10 mouse cellular contexts compared by ENCODE assay signal in the genomic region with DNA sequence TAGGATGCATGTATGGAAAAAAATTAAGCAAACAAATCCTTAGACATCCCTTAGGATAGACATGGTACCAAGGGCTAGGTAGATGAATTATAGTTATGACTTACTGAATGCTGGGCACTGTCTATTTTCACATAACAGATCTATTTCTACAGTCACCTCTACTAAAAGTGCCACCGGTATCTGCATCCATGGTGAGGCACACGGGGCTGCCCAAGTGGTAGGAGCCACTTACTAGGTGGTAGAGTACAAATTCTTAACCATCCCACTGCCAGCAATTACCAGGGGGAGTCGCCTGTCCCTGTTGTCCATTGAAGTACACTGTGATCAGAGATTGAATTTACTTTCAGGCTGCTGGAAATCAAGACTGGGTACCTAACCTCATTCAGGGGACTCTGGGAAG. TPM values are rescaled to one million over a fixed set of nuclear protein-coding genes. Genes with fewer than 3 reads are reported as not detected.
A peak's percentile ranks its signal among the peaks of the same experiment; 100 is the strongest.
DNase-seq lines count a peak whose midpoint lies in the region; ATAC-seq and TF ChIP-seq lines count a peak whose summit lies in the region.
"Had no signal": no experiment of that assay in that cellular context is flagged by ENCODE, and none has a peak within 500 bp of the region (broad histone marks: within the 10 kb centered on the region; RNA-seq: fewer than 3 reads in every experiment).

No protein-coding gene starts in this region.

- H3K9ac ChIP-seq in kidney, embryonic 14.5 days (ENCODE audit: low read depth, low read length), result no peak overlapping the region
- H3K9ac ChIP-seq in limb, embryonic 15.5 days, result no peak overlapping the region

- no peaks in the 10 kb centered on the region for H3K27me3 ChIP-seq in kidney, embryonic 14.5 days (ENCODE audit: control insufficient read depth, insufficient read depth, low read length)
- H3K27me3 ChIP-seq in kidney, adult 2 months (replicated peaks; ENCODE audit: control insufficient read depth, insufficient read depth, low read length), result no peaks in the 10 kb centered on the region
- no peaks in the 10 kb centered on the region for H3K27me3 ChIP-seq in spleen, adult 2 months (ENCODE audit: control insufficient read depth, insufficient read depth, low read length)
- no peaks in the 10 kb centered on the region for H3K27me3 ChIP-seq in limb, embryonic 15.5 days

- no peak overlapping the region for H3K4me3 ChIP-seq in kidney, embryonic 14.5 days (ENCODE audit: low read length)
- no peak overlapping the region for H3K4me3 ChIP-seq in kidney, adult 2 months (ENCODE audit: insufficient read depth, low read depth, low read length)
- peak overlapping the region; percentile 31 for H3K4me3 ChIP-seq in spleen, adult 2 months (ENCODE audit: extremely low read depth, insufficient read depth, insufficient read length)
- no peak overlapping the region for H3K4me3 ChIP-seq in limb, embryonic 15.5 days

- TF ChIP-seq CTCF in kidney, adult 2 months (conservative IDR thresholded peaks at IDR 0.05; ENCODE audit: insufficient read depth, insufficient read length, low read depth, low read length), result no peak
- TF ChIP-seq CTCF in spleen, adult 2 months (IDR thresholded peaks at IDR 0.05; ENCODE audit: extremely low read depth, insufficient read depth, insufficient read length, insufficient replicate concordance), result no peak

- DNase-seq in kidney, adult 2 months, result no peak
- DNase-seq in spleen, adult 2 months (ENCODE audit: low read depth in 1 of 2, low spot score in 2 of 2), result no peak
- DNase-seq in spleen, postnatal 36 days (ENCODE audit: low spot score in 2 of 2), result no peak
- no peak for DNase-seq in right cerebral cortex, adult 18-20 months
- no peak for DNase-seq in urinary bladder, postnatal 10 days (ENCODE audit: low spot score)
- DNase-seq: cerebellum, adult 18-20 months; retina, postnatal 1 day had no signal

- H3K9me3 ChIP-seq in kidney, embryonic 14.5 days (ENCODE audit: control insufficient read depth, low read length), result no peaks in the 10 kb centered on the region
- no peaks in the 10 kb centered on the region for H3K9me3 ChIP-seq in limb, embryonic 15.5 days

- no peak overlapping the region for H3K27ac ChIP-seq in kidney, embryonic 14.5 days (ENCODE audit: low read depth, low read length)
- H3K27ac ChIP-seq in kidney, adult 2 months (ENCODE audit: insufficient read depth, low read depth, low read length), result no peak overlapping the region
- H3K27ac ChIP-seq in spleen, adult 2 months (ENCODE audit: insufficient read depth, low read length), result peak overlapping the region; percentile 60
- H3K27ac ChIP-seq in limb, embryonic 15.5 days, result no peak overlapping the region

- 82% methylated on average over 3 of the region's 3 CpGs for WGBS in kidney, embryonic 14.5 days
- 73% methylated on average over 3 of the region's 3 CpGs for WGBS in kidney, adult 2 months
- WGBS in spleen, adult 2 months, result 46% methylated on average over 3 of the region's 3 CpGs
- WGBS in limb, embryonic 15.5 days, result 88% methylated on average over 3 of the region's 3 CpGs

- H3K4me2 ChIP-seq in kidney, embryonic 14.5 days (replicated peaks; ENCODE audit: low read depth, low read length), result peak overlapping the region; percentile 72
- 0 out of 2 replicates have a peak overlapping the region, but pooled peaks have one; percentile 2 for H3K4me2 ChIP-seq in limb, embryonic 15.5 days

- no peak for ATAC-seq in kidney, embryonic 14.5 days (ENCODE audit: low FRiP score, low TSS enrichment)
- no peak for ATAC-seq in limb, embryonic 15.5 days (ENCODE audit: insufficient number of reproducible peaks, low FRiP score, low TSS enrichment, low read depth)

- H3K4me1 ChIP-seq in kidney, embryonic 14.5 days (ENCODE audit: control insufficient read depth, insufficient read depth, low read length), result peaks cover 12% of the 10 kb centered on the region; the same call in 1 of the 2 replicates
- peaks cover 21% of the 10 kb centered on the region; the same call in 1 of the 2 replicates for H3K4me1 ChIP-seq in kidney, adult 2 months (ENCODE audit: control insufficient read depth, insufficient read depth, low read length)
- peaks cover 13% of the 10 kb centered on the region for H3K4me1 ChIP-seq in spleen, adult 2 months (ENCODE audit: control insufficient read depth, insufficient read depth, insufficient read length)
- peaks cover 25% of the 10 kb centered on the region for H3K4me1 ChIP-seq in limb, embryonic 15.5 days

- TF ChIP-seq POLR2A in kidney, adult 2 months (IDR thresholded peaks at IDR 0.05; ENCODE audit: low read depth, low read length), result no peak
- no peak for TF ChIP-seq POLR2A in spleen, adult 2 months (IDR thresholded peaks at IDR 0.05; ENCODE audit: low read depth, low read length)

- H3K36me3 ChIP-seq in kidney, embryonic 14.5 days (ENCODE audit: control insufficient read depth, insufficient read depth, low read length), result no peaks in the 10 kb centered on the region
- no peaks in the 10 kb centered on the region for H3K36me3 ChIP-seq in kidney, adult 2 months (ENCODE audit: control insufficient read depth, insufficient read depth, low read length)
- H3K36me3 ChIP-seq in spleen, adult 2 months (ENCODE audit: control insufficient read depth, insufficient read depth, low read length), result peaks cover under 1% of the 10 kb centered on the region; the same call in 1 of the 2 replicates
- peaks cover 6% of the 10 kb centered on the region; the same call in 1 of the 2 replicates for H3K36me3 ChIP-seq in limb, embryonic 15.5 days

RNA-seq across cellular contexts. Expression of a gene that starts 1.5 kb away (rescaled TPM):
- polyA plus RNA-seq in kidney, embryonic 14.5 days (2014; fragmentation: Nextera tagmentation; extraction: Ambion mirVana), result 45.6 and 52.7 TPM in 2 replicates
- 17.2 and 23.9 TPM in 2 replicates for polyA plus RNA-seq in kidney, adult 2 months (2012; rRNA removed)
- 36.6 and 40.4 TPM in 2 replicates for polyA plus RNA-seq in spleen, adult 2 months (2012; rRNA removed)
- polyA plus RNA-seq in limb, embryonic 15.5 days (2015; fragmentation: Nextera tagmentation; extraction: Ambion mirVana), result 54.3 and 55.2 TPM in 2 replicates

RNA-seq across cellular contexts. Expression of a gene that starts 28.5 kb away (rescaled TPM):
- not detected in 2 replicates for polyA plus RNA-seq in kidney, embryonic 14.5 days (2014; fragmentation: Nextera tagmentation; extraction: Ambion mirVana)
- 0.67 TPM in 1 of 2 replicates, not detected in the other for polyA plus RNA-seq in kidney, adult 2 months (2012; rRNA removed)
- 0.55 and 0.65 TPM in 2 replicates for polyA plus RNA-seq in spleen, adult 2 months (2012; rRNA removed)
- 0.31 and 0.37 TPM in 2 replicates for polyA plus RNA-seq in limb, embryonic 15.5 days (2015; fragmentation: Nextera tagmentation; extraction: Ambion mirVana)
- polyA plus RNA-seq: embryonic facial prominence, embryonic 11.5 days had no signal
